Mouse (Mus musculus): ENCODE measurements around the gene Abhd15. TPM values are rescaled to one million over a fixed set of nuclear protein-coding genes. Genes with fewer than 3 reads are reported as not detected.
A peak's percentile ranks its signal among the peaks of the same experiment; 100 is the strongest.

Abhd15 gene
- polyA plus RNA-seq, 1 experiment from 2014 or later, result 1.5 TPM

DNA sequence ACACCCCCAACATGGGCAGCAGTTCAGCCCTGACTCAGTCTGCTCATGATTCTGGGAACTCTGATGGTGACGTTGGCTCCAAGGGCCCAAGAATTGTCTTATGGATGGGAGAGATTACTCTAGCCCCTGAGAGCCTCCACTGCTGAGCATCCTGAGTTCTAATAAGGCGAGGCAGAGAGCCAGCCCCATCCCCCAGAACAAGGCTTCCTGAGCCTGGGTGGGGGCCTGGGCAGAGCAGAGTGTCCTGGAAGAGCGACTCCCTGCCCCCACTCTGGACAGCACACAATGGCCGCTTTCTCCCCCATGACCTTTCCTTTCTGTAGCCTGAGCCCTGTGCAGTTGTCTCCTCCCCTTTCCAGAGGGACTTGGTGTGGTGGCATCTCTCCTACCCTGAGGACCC lies 17.1 kb upstream of the Abhd15 start:
- no peaks in the 10 kb centered on the region for H3K9me3 ChIP-seq (ENCODE audit: control insufficient read depth, low read length)
- no peak overlapping the region for H3K4me3 ChIP-seq (ENCODE audit: low read depth, low read length)
- 29% methylated on average over 4 of the region's 4 CpGs for WGBS
- peaks cover 16% of the 10 kb centered on the region for H3K36me3 ChIP-seq (ENCODE audit: control insufficient read depth, insufficient read depth, low read length)
- H3K27me3 ChIP-seq (ENCODE audit: control insufficient read depth, insufficient read depth, low read length), result no peaks in the 10 kb centered on the region
- no peak for ATAC-seq (ENCODE audit: low read depth)
- H3K27ac ChIP-seq (ENCODE audit: low read depth, low read length), result peak overlapping the region; percentile 40; the same call in 1 of the 2 replicates
- H3K9ac ChIP-seq (replicated peaks; ENCODE audit: low read depth, low read length), result no peak overlapping the region
- H3K4me2 ChIP-seq (ENCODE audit: low read depth, low read length), result no peak overlapping the region
- H3K4me1 ChIP-seq (ENCODE audit: control insufficient read depth, insufficient read depth, low read length), result peaks cover 30% of the 10 kb centered on the region

DNA sequence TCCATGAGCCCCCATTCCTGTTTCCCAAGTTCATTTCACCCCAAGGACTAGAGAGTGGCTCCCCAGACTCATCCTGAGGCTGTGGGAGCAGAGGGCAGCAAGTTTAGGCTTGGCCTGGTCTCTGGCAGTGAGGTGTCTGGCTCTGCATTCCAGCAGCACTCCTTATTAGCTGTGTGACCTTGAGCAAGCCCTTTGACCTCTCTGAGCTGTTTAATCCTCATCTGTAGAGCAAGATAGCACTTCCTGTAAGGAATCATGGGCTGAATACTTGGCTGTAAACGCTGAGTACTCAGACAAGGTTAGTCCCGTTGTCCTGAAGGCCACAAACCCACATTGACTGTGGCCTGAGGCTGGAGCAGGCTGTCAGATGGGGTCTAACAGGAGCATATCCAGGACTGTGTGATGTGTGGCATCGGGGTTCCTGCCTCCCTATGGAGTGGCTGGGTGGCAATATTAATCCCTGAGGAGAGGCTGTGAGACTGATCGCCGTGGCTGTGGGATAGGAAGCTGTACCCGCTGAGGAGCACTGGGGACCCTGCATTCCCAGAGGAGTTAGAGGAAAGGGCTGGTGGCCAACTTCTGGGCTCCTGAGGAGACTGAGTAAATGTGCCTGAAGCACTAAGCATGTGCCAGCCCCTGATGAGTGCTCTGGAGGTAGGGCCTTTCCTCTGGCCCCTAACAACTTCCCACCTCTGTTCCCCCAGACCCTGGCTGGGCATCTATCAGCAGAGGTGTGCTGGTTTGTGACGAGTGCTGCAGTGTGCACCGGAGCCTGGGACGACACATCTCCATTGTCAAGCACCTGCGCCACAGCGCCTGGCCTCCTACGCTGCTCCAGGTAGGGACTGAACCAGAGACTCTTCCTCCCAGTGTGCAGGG lies 16.4 kb upstream of the Abhd15 start:
- Histone ChIP-seq H3K36me3 (ENCODE audit: control insufficient read depth, insufficient read depth, low read length) (peaks cover 23% of the 10 kb centered on the region), H3K9me3 (ENCODE audit: control insufficient read depth, low read length) (no peaks in the 10 kb centered on the region), H3K27ac (ENCODE audit: low read depth, low read length) (no peak overlapping the region), H3K4me1 (ENCODE audit: control insufficient read depth, insufficient read depth, low read length) (peaks cover 30% of the 10 kb centered on the region), H3K4me2 (ENCODE audit: low read depth, low read length) (no peak overlapping the region), H3K9ac (replicated peaks; ENCODE audit: low read depth, low read length) (no peak overlapping the region), H3K4me3 (ENCODE audit: low read depth, low read length) (no peak overlapping the region), H3K27me3 (ENCODE audit: control insufficient read depth, insufficient read depth, low read length) (no peaks in the 10 kb centered on the region)
- no peak for ATAC-seq (ENCODE audit: low read depth)
- 71% methylated on average over 12 of the region's 12 CpGs for WGBS

DNA sequence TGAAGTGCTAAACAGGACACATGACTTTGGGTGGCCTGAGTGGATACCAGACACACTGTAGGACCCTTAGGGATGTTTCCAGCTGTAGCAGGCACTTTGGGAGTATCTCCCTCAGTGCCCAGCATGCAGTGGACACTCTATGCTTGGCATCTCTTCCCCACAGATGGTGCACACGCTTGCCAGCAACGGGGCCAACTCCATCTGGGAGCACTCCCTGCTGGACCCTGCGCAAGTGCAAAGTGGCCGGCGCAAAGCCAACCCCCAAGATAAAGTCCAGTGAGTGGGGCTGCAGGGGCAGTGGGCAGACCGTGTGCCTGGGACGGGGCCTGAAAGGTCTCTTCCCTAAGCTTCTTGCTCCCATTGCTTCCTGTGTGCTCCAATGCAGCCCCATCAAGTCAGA lies 15.6 kb upstream of the Abhd15 start:
- peaks cover 26% of the 10 kb centered on the region for H3K4me1 ChIP-seq (ENCODE audit: control insufficient read depth, insufficient read depth, low read length)
- no peak for ATAC-seq (ENCODE audit: low read depth)
- H3K27me3 ChIP-seq (ENCODE audit: control insufficient read depth, insufficient read depth, low read length), result no peaks in the 10 kb centered on the region
- no peak overlapping the region for H3K4me3 ChIP-seq (ENCODE audit: low read depth, low read length)
- no peaks in the 10 kb centered on the region for H3K9me3 ChIP-seq (ENCODE audit: control insufficient read depth, low read length)
- H3K36me3 ChIP-seq (ENCODE audit: control insufficient read depth, insufficient read depth, low read length), result peaks cover 30% of the 10 kb centered on the region
- no peak overlapping the region for H3K4me2 ChIP-seq (ENCODE audit: low read depth, low read length)
- no peak overlapping the region for H3K9ac ChIP-seq (replicated peaks; ENCODE audit: low read depth, low read length)
- no peak overlapping the region for H3K27ac ChIP-seq (ENCODE audit: low read depth, low read length)
- WGBS, result 81% methylated on average over 7 of the region's 7 CpGs

GRCm38 (mm10) chr11:77500361-77501325 lies 14.3 kb upstream of the Abhd15 start:
- H3K9ac ChIP-seq (replicated peaks; ENCODE audit: low read depth, low read length), result 0 out of 2 replicates have a peak overlapping the region, but pooled peaks have one; percentile 2
- 71% methylated on average over 17 of the region's 17 CpGs for WGBS

GRCm38 (mm10) chr11:77501392-77501791 lies 13.5 kb upstream of the Abhd15 start:
- H3K36me3 ChIP-seq (ENCODE audit: control insufficient read depth, insufficient read depth, low read length), result peaks cover 50% of the 10 kb centered on the region
- no peak for ATAC-seq (ENCODE audit: low read depth)

More at GRCm38 (mm10) chr11:77500361-77501325, 14.3 kb upstream of the Abhd15 start:
- Histone ChIP-seq H3K36me3 (ENCODE audit: control insufficient read depth, insufficient read depth, low read length) (peaks cover 43% of the 10 kb centered on the region), H3K9me3 (ENCODE audit: control insufficient read depth, low read length) (no peaks in the 10 kb centered on the region), H3K27me3 (ENCODE audit: control insufficient read depth, insufficient read depth, low read length) (no peaks in the 10 kb centered on the region), H3K27ac (ENCODE audit: low read depth, low read length) (no peak overlapping the region), H3K4me1 (ENCODE audit: control insufficient read depth, insufficient read depth, low read length) (peaks cover 14% of the 10 kb centered on the region), H3K4me2 (ENCODE audit: low read depth, low read length) (no peak overlapping the region), H3K4me3 (ENCODE audit: low read depth, low read length) (no peak overlapping the region)
- ATAC-seq (ENCODE audit: low read depth), result no peak

DNA sequence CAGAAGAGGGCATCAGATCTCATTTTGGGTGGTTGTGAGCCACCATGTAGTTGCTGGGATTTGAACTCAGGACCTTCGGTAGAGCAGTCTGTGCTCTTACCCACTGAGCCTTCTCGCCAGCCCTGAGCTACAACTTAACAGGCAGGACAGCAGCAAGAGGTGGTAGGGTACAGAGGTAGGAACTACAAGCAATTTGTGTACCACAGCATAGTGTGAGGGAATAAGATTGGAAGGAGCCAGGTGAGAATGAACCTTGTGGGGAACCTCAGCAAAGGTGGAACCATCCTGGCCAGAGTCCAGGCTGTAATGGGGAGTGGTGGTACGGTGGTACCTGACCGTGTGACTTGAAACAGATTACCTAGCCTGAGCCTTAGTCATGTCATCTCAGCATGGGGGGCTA lies 12.9 kb upstream of the Abhd15 start:
- peaks cover 11% of the 10 kb centered on the region; the same call in 1 of the 2 replicates for H3K4me1 ChIP-seq (ENCODE audit: control insufficient read depth, insufficient read depth, low read length)
- H3K4me3 ChIP-seq (ENCODE audit: low read depth, low read length), result no peak overlapping the region
- no peaks in the 10 kb centered on the region for H3K9me3 ChIP-seq (ENCODE audit: control insufficient read depth, low read length)
- no peak overlapping the region for H3K9ac ChIP-seq (replicated peaks; ENCODE audit: low read depth, low read length)
- 97% methylated on average over 4 of the region's 4 CpGs for WGBS
- ATAC-seq (ENCODE audit: low read depth), result no peak
- H3K27ac ChIP-seq (ENCODE audit: low read depth, low read length), result no peak overlapping the region
- peaks cover 56% of the 10 kb centered on the region for H3K36me3 ChIP-seq (ENCODE audit: control insufficient read depth, insufficient read depth, low read length)
- no peaks in the 10 kb centered on the region for H3K27me3 ChIP-seq (ENCODE audit: control insufficient read depth, insufficient read depth, low read length)
- no peak overlapping the region for H3K4me2 ChIP-seq (ENCODE audit: low read depth, low read length)

More at GRCm38 (mm10) chr11:77501392-77501791, 13.5 kb upstream of the Abhd15 start:
- Histone ChIP-seq H3K9me3 (ENCODE audit: control insufficient read depth, low read length) (no peaks in the 10 kb centered on the region), H3K4me1 (ENCODE audit: control insufficient read depth, insufficient read depth, low read length) (peaks cover 11% of the 10 kb centered on the region; the same call in 1 of the 2 replicates), H3K9ac (replicated peaks; ENCODE audit: low read depth, low read length) (no peak overlapping the region), H3K4me2 (ENCODE audit: low read depth, low read length) (no peak overlapping the region), H3K4me3 (ENCODE audit: low read depth, low read length) (no peak overlapping the region), H3K27ac (ENCODE audit: low read depth, low read length) (no peak overlapping the region), H3K27me3 (ENCODE audit: control insufficient read depth, insufficient read depth, low read length) (no peaks in the 10 kb centered on the region)
- WGBS, result 23% methylated on average over 5 of the region's 5 CpGs

- Histone ChIP-seq H3K27me3 (ENCODE audit: control insufficient read depth, insufficient read depth, low read length) (no peaks in the 10 kb centered on the region), H3K9ac (replicated peaks; ENCODE audit: low read depth, low read length) (no peak overlapping the region), H3K4me2 (ENCODE audit: low read depth, low read length) (no peak overlapping the region), H3K9me3 (ENCODE audit: control insufficient read depth, low read length) (no peaks in the 10 kb centered on the region), H3K36me3 (ENCODE audit: control insufficient read depth, insufficient read depth, low read length) (peaks cover 61% of the 10 kb centered on the region), H3K27ac (ENCODE audit: low read depth, low read length) (no peak overlapping the region), H3K4me1 (ENCODE audit: control insufficient read depth, insufficient read depth, low read length) (peaks cover 11% of the 10 kb centered on the region; the same call in 1 of the 2 replicates), H3K4me3 (ENCODE audit: low read depth, low read length) (no peak overlapping the region)
- ATAC-seq (ENCODE audit: low read depth), result no peak
- WGBS, result 92% methylated on average over 6 of the region's 6 CpGs
Measured at GRCm38 (mm10) chr11:77502481-77502880, 12.4 kb upstream of the Abhd15 start.

DNA sequence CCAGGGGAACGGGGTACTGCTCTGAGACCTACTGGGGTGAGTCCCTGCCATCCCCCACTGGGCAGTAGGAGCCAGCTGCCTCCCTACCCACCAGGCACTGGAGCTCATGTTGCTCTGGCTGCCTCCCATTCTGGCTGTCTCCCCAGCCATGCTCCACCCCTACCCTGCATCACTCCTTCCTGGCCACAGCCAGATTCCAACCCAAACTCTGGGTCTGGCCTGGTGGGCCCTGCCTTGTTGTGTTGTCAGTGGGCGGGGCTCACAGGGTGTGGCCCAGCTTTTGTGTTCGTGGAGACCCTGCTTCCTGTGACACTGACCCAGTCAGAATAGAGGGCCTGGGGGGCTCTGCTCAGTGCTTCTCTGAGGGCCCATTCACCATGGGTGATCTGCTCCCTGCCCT lies 11.4 kb upstream of the Abhd15 start:
- no peak overlapping the region for H3K27ac ChIP-seq (ENCODE audit: low read depth, low read length)
- H3K4me1 ChIP-seq (ENCODE audit: control insufficient read depth, insufficient read depth, low read length), result peaks cover 8% of the 10 kb centered on the region; the same call in 1 of the 2 replicates
- no peak for ATAC-seq (ENCODE audit: low read depth)
- no peak overlapping the region for H3K9ac ChIP-seq (replicated peaks; ENCODE audit: low read depth, low read length)
- WGBS, result 53% methylated on average over 3 of the region's 3 CpGs
- peaks cover 64% of the 10 kb centered on the region for H3K36me3 ChIP-seq (ENCODE audit: control insufficient read depth, insufficient read depth, low read length)
- H3K4me2 ChIP-seq (ENCODE audit: low read depth, low read length), result no peak overlapping the region
- H3K9me3 ChIP-seq (ENCODE audit: control insufficient read depth, low read length), result no peaks in the 10 kb centered on the region
- H3K4me3 ChIP-seq (ENCODE audit: low read depth, low read length), result no peak overlapping the region
- no peaks in the 10 kb centered on the region for H3K27me3 ChIP-seq (ENCODE audit: control insufficient read depth, insufficient read depth, low read length)
